ENCODE assay signal across 7 mouse cellular contexts in the genomic region with DNA sequence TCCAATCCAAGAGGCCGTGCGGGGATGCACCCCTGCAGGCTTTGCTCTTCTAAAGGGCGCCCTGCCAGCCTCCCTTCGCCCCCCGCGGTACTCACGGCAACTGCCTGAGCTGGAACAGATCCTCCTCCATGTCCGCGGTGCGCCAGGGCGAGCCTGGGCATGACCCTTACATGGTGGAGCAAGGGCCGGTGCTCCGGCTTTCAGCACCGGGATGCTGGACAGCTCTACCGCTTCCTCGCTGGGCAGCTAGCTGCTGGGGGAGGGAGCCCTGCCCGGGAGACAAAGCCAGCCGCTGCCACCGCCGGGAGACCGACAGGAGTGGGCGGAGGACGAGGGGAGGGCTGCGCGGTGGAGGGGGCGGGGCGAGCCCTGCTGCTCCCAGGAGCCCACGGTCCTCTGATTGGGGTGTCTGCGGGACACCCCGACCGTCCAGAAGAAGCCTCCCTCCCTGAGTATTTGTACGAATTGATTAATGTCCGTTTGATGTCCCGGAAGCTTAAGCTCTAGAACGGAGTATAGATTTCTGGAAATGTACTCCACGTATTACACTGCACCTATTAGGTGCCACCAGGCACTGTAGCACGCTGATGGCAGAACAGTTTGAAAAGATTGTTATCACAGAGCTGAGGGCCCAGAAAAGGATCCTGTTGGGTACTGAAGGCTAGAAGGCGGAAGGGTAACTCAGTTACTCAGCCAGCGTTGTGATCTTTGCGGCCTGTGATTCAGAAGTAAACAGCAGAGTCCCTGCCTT. TPM values are rescaled to one million over a fixed set of nuclear protein-coding genes. Genes with fewer than 3 reads are reported as not detected.
A peak's percentile ranks its signal among the peaks of the same experiment; 100 is the strongest.
DNase-seq lines count a peak whose midpoint lies in the region; ATAC-seq lines count a peak whose summit lies in the region.

Gene Svop, minus strand, starts transcription at position 514 of the 751 bp plus-strand sequence.

- no peaks in the 10 kb centered on the region for H3K36me3 ChIP-seq in midbrain, embryonic 11.5 days (ENCODE audit: control insufficient read depth, insufficient read depth, low read length)

- no peaks in the 10 kb centered on the region for H3K9me3 ChIP-seq in midbrain, embryonic 11.5 days (ENCODE audit: control insufficient read depth, low read length)

- H3K27me3 ChIP-seq in midbrain, embryonic 11.5 days (ENCODE audit: control insufficient read depth, insufficient read depth, low read length) = no peaks in the 10 kb centered on the region

- peak; percentile 97 for ATAC-seq in granulocyte monocyte progenitor cell, adult 5-6 weeks (replicated peaks; ENCODE audit: poor library complexity, severe bottlenecking)
- ATAC-seq in midbrain, embryonic 11.5 days (ENCODE audit: low FRiP score) = peak; percentile 82

- peak within 1 kb of the TSS; percentile 72 for H3K9ac ChIP-seq in midbrain, embryonic 11.5 days (ENCODE audit: low read length)

- peak within 1 kb of the TSS; percentile 49 for H3K4me3 ChIP-seq in midbrain, embryonic 11.5 days (ENCODE audit: low read depth, low read length)

- DNase-seq in adrenal gland, postnatal 10 days = peak; percentile 91
- peak; percentile 64 for DNase-seq in embryo, embryonic 11.5 days (ENCODE audit: low read depth, low spot score)
- DNase-seq in kidney, adult 11 months = peak; percentile 59
- peak; percentile 82 to 84 for DNase-seq in left cerebral cortex, postnatal 36 days (ENCODE audit: low spot score in 2 of 2)
- DNase-seq in midbrain, embryonic 11.5 days (ENCODE audit: low spot score, missing footprints) = peak; percentile 93
- DNase-seq in spleen, postnatal 10 days (ENCODE audit: low spot score in 2 of 2) = peak; percentile 17 to 67

- WGBS in midbrain, embryonic 11.5 days = 2% methylated on average over 40 of the region's 40 CpGs

- H3K27ac ChIP-seq in midbrain, embryonic 11.5 days (ENCODE audit: low read depth, low read length) = peak within 1 kb of the TSS; percentile 58

- H3K4me2 ChIP-seq in midbrain, embryonic 11.5 days = peak within 1 kb of the TSS; percentile 44

- peaks cover 3% of the 10 kb centered on the region for H3K4me1 ChIP-seq in midbrain, embryonic 11.5 days (ENCODE audit: control insufficient read depth, insufficient read depth, low read length)

- intact Hi-C loops in left cerebral cortex, postnatal 36 days (cut with DNase I) = loop anchor here (5.0 kb wide), 1 partner anchor 39 kb away; no protein-coding TSS in a partner anchor

RNA-seq across cellular contexts. Expression of gene Svop, which starts in this region (rescaled TPM):
- total RNA-seq in adrenal gland, postnatal 10 days (2021) = 1 to 10 TPM; 3.1 to 4.4 TPM
- total RNA-seq in granulocyte monocyte progenitor cell, adult 5-6 weeks (2014; fragmentation: Nextera tagmentation) = not detected in 2 replicates
- total RNA-seq in granulocyte monocyte progenitor cell, adult 5-6 weeks (2017) = not detected in 2 replicates
- 100 to 1,000 TPM; 179 to 201 TPM for total RNA-seq in left cerebral cortex, postnatal 36 days (2021)
- polyA plus RNA-seq in midbrain, embryonic 11.5 days (2014; fragmentation: Nextera tagmentation; extraction: Ambion mirVana) = 21.2 TPM in 2 replicates

Comparison
In these comparisons a context has a peak if more than half of its experiments do, and no peak if none do; other contexts are left out.
1. Peak in every context shown above with its lines: DNase-seq, ATAC-seq, H3K4me3 ChIP-seq and H3K27ac ChIP-seq.
2. RNA of gene Svop (total RNA-seq): 179 to 201 TPM in left cerebral cortex, postnatal 36 days; 3.1 to 4.4 TPM in adrenal gland, postnatal 10 days and not detected in granulocyte monocyte progenitor cell, adult 5-6 weeks; every median in the first group is over 10 times any median in the second.
3. Peak in ATAC-seq in granulocyte monocyte progenitor cell, adult 5-6 weeks; RNA of the gene not detected or under 1 TPM.
4. DNase-seq: peak in every context shown above with its lines; median percentile 93 in midbrain, embryonic 11.5 days; 91 in adrenal gland, postnatal 10 days; 83 in left cerebral cortex, postnatal 36 days; 64 in embryo, embryonic 11.5 days; 59 in kidney, adult 11 months; 42 in spleen, postnatal 10 days.